Mouse (Mus musculus) brain, embryonic 14.5 days (tissue): ENCODE data around the gene Gm44596.

Experiments used
- CTCF ChIP-seq: fragments of 200-500 bp; IDR thresholded peaks from 2 replicates; pipeline ENCODE4 v1.5.1; 2012; ENCODE audit warnings: inconsistent platforms, mild to moderate bottlenecking, moderate library complexity, borderline replicate concordance; ENCODE audit not compliant: insufficient read depth, insufficient read length; ENCODE audit errors: extremely low read depth
- POLR2A ChIP-seq: fragments of 200-500 bp; IDR thresholded peaks from 2 replicates; pipeline ENCODE4 v1.6.1; 2012; ENCODE audit warnings: mild to moderate bottlenecking, inconsistent platforms, borderline replicate concordance; ENCODE audit not compliant: poor library complexity, insufficient read depth, insufficient read length, severe bottlenecking; ENCODE audit errors: extremely low read depth

DNA sequence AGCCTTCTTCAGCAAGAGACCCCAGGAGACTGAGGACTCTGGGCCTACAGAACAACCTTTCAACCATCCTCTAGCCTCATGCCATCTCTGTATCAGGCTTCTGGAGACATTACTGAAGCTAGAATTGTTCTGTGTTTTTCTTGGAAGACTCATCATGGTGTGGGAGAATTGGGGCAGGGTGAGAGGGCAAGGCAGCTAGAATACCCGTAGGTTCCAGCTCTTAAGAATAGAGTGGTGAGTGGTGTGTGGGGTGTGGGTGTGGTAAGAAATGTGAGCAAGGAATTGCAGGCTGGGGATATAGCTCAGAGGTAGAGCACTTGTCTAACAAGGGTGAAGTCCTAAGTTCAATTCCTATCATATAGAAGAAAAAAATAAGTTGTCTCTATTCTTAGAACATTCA lies 9.7 kb downstream of the Gm44596 start:
- TF ChIP-seq POLR2A (no peak), CTCF (no peak)
